Mouse (Mus musculus): ENCODE measurements around the gene Mpzl1. TPM values are rescaled to one million over a fixed set of nuclear protein-coding genes. Genes with fewer than 3 reads are reported as not detected.

Mpzl1 gene
- polyA plus RNA-seq, 1 experiment from 2014 or later: 159 TPM

- no peak overlapping the region for H3K27ac ChIP-seq (replicated peaks; ENCODE audit: low read depth, low read length)
- no peak overlapping the region for H3K4me3 ChIP-seq (replicated peaks; ENCODE audit: low read depth, low read length)
- H3K9ac ChIP-seq (replicated peaks; ENCODE audit: low read length): no peak overlapping the region
- WGBS: 89% methylated on average over 4 of the region's 4 CpGs
- peaks cover 10% of the 10 kb centered on the region for H3K36me3 ChIP-seq (ENCODE audit: control insufficient read depth, insufficient read depth, low read length)
- H3K4me2 ChIP-seq (ENCODE audit: low read length): no peak overlapping the region
- H3K9me3 ChIP-seq (ENCODE audit: control insufficient read depth, low read length): peaks cover 3% of the 10 kb centered on the region; the same call in 1 of the 2 replicates
- peaks cover 27% of the 10 kb centered on the region for H3K4me1 ChIP-seq (ENCODE audit: control insufficient read depth, insufficient read depth, low read length)
- no peaks in the 10 kb centered on the region for H3K27me3 ChIP-seq (ENCODE audit: control insufficient read depth, insufficient read depth, low read length)
- DNase-seq (no peak), ATAC-seq (ENCODE audit: low FRiP score, low TSS enrichment) (no peak)
These were observed 20.4 kb downstream of the Mpzl1 start for GRCm38 (mm10) chr1:165613926-165614325.

DNA sequence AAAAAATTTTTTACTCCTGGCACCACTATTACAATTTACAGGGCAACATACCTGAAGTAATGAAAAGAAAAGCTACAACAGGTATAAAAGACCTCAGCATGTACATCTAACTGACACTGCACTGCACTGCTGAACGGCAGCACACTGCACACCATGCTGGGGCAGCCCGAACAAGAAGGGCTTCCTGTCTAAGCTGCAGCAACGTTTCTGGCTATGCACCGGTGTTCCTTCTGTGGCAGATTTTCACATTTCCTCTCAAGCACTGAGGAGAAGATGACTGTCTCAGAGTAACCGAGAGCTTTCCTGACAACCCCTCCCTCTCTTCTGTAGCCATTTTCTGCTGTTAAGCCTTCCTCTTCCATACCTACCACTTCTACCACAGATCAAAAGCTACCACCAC is 21.6 kb downstream of the Mpzl1 start:
- peaks cover 14% of the 10 kb centered on the region for H3K36me3 ChIP-seq (ENCODE audit: control insufficient read depth, insufficient read depth, low read length)
- peaks cover 3% of the 10 kb centered on the region; the same call in 1 of the 2 replicates for H3K9me3 ChIP-seq (ENCODE audit: control insufficient read depth, low read length)
- H3K4me1 ChIP-seq (ENCODE audit: control insufficient read depth, insufficient read depth, low read length): peaks cover 26% of the 10 kb centered on the region
- no peak overlapping the region for H3K27ac ChIP-seq (replicated peaks; ENCODE audit: low read depth, low read length)
- no peak for ATAC-seq (ENCODE audit: low FRiP score, low TSS enrichment)
- H3K9ac ChIP-seq (replicated peaks; ENCODE audit: low read length): no peak overlapping the region
- H3K27me3 ChIP-seq (ENCODE audit: control insufficient read depth, insufficient read depth, low read length): no peaks in the 10 kb centered on the region
- 86% methylated on average over 5 of the region's 5 CpGs for WGBS
- DNase-seq: no peak
- no peak overlapping the region for H3K4me2 ChIP-seq (ENCODE audit: low read length)
- no peak overlapping the region for H3K4me3 ChIP-seq (replicated peaks; ENCODE audit: low read depth, low read length)

DNA sequence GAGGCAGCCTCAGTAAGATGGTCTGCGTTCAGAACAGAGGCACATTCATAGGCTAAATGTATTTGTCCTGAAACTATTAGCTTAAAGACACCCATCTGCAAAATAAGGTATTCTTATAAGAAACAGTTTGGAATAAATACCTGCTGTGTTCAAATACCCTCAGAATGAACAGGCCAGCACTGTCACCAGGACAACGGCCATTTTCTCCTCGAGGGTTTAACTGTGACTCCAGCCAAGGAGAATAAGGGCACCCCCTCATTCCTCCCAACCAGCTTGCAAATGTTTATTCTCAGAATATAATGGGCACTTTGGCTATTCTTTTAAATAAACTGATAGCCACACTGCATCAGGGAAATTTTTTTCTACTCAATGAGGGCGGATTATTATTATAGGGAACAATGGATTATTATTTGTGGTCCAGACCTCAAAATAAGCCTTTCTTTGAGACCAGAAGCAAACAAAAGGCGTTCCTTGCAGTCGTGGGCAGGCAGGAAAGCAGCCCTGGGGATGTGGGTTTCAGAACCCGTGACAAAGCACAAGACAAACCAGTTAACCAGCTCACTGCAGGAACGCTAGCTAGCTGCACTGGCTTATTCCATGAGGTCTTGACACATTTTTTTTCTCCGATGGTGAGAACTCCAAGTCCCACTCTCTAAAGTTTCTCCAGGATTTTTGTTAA is 23.9 kb downstream of the Mpzl1 start:
- H3K36me3 ChIP-seq (ENCODE audit: control insufficient read depth, insufficient read depth, low read length): peaks cover 20% of the 10 kb centered on the region
- ATAC-seq (ENCODE audit: low FRiP score, low TSS enrichment) (peak; percentile 35; the same call in 1 of the 2 replicates), DNase-seq (peak; percentile 64)
- peaks cover 14% of the 10 kb centered on the region for H3K4me1 ChIP-seq (ENCODE audit: control insufficient read depth, insufficient read depth, low read length)
- peak overlapping the region; percentile 9; the same call in 1 of the 2 replicates for H3K9ac ChIP-seq (replicated peaks; ENCODE audit: low read length)
- H3K27ac ChIP-seq (replicated peaks; ENCODE audit: low read depth, low read length): peak overlapping the region; percentile 55
- 7% methylated on average over 9 of the region's 9 CpGs for WGBS
- no peaks in the 10 kb centered on the region for H3K27me3 ChIP-seq (ENCODE audit: control insufficient read depth, insufficient read depth, low read length)
- H3K4me3 ChIP-seq (replicated peaks; ENCODE audit: low read depth, low read length): no peak overlapping the region
- peaks cover 3% of the 10 kb centered on the region; the same call in 1 of the 2 replicates for H3K9me3 ChIP-seq (ENCODE audit: control insufficient read depth, low read length)
- H3K4me2 ChIP-seq (ENCODE audit: low read length): peak overlapping the region; percentile 9; the same call in 1 of the 2 replicates

DNA sequence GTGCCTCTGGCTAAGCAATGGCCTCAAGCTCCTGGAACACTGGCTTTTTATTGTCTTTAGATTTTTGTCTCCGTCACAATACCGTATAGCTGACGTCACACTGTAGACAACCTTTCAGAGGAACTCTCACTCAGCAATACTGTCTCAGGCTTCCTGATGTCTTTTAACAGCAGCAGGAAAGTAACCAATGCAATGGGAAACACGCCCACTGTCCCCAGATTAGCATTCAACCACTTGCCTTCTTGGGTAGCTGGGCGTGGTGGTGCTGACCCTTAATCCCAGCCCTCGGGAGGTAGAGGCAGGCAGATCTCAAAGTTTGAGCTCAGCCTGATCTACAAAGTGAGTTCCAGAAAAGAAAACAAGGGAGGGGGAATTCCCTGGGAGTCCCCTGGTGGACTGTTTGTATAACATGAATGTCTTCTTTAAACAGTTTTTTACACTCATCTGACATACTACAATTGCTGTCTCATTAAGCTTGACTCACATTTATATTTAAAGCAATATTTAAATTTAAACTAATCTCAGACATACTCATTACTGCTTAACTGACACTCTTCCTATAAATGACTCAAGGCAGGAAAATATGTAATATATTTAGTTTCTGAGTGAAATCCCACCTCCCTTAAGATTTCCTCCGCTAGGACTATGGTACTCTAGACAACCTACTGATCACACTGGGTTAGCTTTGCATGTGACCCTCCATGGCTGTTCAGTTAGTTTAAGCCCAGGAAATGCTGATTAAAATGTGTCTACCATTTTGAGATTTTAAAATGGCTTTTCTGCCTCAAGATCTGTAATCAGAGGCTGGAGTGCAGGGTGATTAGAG is 24.6 kb downstream of the Mpzl1 start:
- Histone ChIP-seq H3K4me2 (ENCODE audit: low read length) (no peak overlapping the region), H3K27ac (replicated peaks; ENCODE audit: low read depth, low read length) (peak overlapping the region; percentile 55), H3K9ac (replicated peaks; ENCODE audit: low read length) (no peak overlapping the region), H3K4me3 (replicated peaks; ENCODE audit: low read depth, low read length) (no peak overlapping the region), H3K4me1 (ENCODE audit: control insufficient read depth, insufficient read depth, low read length) (peaks cover 14% of the 10 kb centered on the region), H3K27me3 (ENCODE audit: control insufficient read depth, insufficient read depth, low read length) (no peaks in the 10 kb centered on the region), H3K36me3 (ENCODE audit: control insufficient read depth, insufficient read depth, low read length) (peaks cover 20% of the 10 kb centered on the region), H3K9me3 (ENCODE audit: control insufficient read depth, low read length) (no peaks in the 10 kb centered on the region)
- WGBS: 43% methylated on average over 7 of the region's 7 CpGs
- peak; percentile 21; the same call in 1 of the 2 replicates for ATAC-seq (ENCODE audit: low FRiP score, low TSS enrichment)
- peak; percentile 37 for DNase-seq

DNA sequence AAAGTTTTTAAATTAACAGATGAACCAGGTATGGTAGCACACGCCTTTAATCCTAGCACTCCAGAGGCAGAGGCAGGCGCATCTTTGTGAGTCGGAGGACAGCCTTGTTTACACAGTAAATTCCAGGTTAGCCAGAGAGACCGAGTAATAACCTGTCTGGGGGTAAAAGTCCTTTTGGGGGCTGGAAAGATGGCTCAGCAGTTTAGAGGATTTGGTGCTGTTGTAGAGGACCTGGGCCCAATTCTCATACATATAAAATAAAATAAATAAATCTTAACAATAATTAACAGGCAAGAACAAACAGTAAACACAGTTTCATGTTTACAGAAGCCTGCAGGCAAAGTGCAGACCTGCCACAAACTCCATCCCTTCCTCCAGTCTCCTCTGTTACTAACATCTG is 25.4 kb downstream of the Mpzl1 start:
- Histone ChIP-seq H3K4me3 (replicated peaks; ENCODE audit: low read depth, low read length) (no peak overlapping the region), H3K9ac (replicated peaks; ENCODE audit: low read length) (no peak overlapping the region), H3K27ac (replicated peaks; ENCODE audit: low read depth, low read length) (no peak overlapping the region), H3K4me1 (ENCODE audit: control insufficient read depth, insufficient read depth, low read length) (peaks cover 14% of the 10 kb centered on the region), H3K4me2 (ENCODE audit: low read length) (no peak overlapping the region), H3K9me3 (ENCODE audit: control insufficient read depth, low read length) (no peaks in the 10 kb centered on the region), H3K36me3 (ENCODE audit: control insufficient read depth, insufficient read depth, low read length) (peaks cover 25% of the 10 kb centered on the region), H3K27me3 (ENCODE audit: control insufficient read depth, insufficient read depth, low read length) (no peaks in the 10 kb centered on the region)
- no peak for DNase-seq
- 90% methylated on average over 4 of the region's 4 CpGs for WGBS
- ATAC-seq (ENCODE audit: low FRiP score, low TSS enrichment): no peak

GRCm38 (mm10) chr1:165605774-165606173 is 28.6 kb downstream of the Mpzl1 start:
- ATAC-seq (ENCODE audit: low FRiP score, low TSS enrichment): no peak
- Histone ChIP-seq H3K4me2 (ENCODE audit: low read length) (no peak overlapping the region), H3K4me3 (replicated peaks; ENCODE audit: low read depth, low read length) (no peak overlapping the region), H3K27ac (replicated peaks; ENCODE audit: low read depth, low read length) (no peak overlapping the region), H3K27me3 (ENCODE audit: control insufficient read depth, insufficient read depth, low read length) (no peaks in the 10 kb centered on the region), H3K9ac (replicated peaks; ENCODE audit: low read length) (no peak overlapping the region), H3K36me3 (ENCODE audit: control insufficient read depth, insufficient read depth, low read length) (peaks cover 41% of the 10 kb centered on the region), H3K4me1 (ENCODE audit: control insufficient read depth, insufficient read depth, low read length) (peaks cover 9% of the 10 kb centered on the region), H3K9me3 (ENCODE audit: control insufficient read depth, low read length) (no peaks in the 10 kb centered on the region)
- DNase-seq: peak; percentile 47
- WGBS: 74% methylated on average over 6 of the region's 6 CpGs

GRCm38 (mm10) chr1:165605108-165605507 is 29.2 kb downstream of the Mpzl1 start:
- Histone ChIP-seq H3K9me3 (ENCODE audit: control insufficient read depth, low read length) (no peaks in the 10 kb centered on the region), H3K27me3 (ENCODE audit: control insufficient read depth, insufficient read depth, low read length) (no peaks in the 10 kb centered on the region), H3K27ac (replicated peaks; ENCODE audit: low read depth, low read length) (no peak overlapping the region), H3K9ac (replicated peaks; ENCODE audit: low read length) (no peak overlapping the region), H3K4me2 (ENCODE audit: low read length) (no peak overlapping the region), H3K4me1 (ENCODE audit: control insufficient read depth, insufficient read depth, low read length) (peaks cover 2% of the 10 kb centered on the region; the same call in 1 of the 2 replicates), H3K4me3 (replicated peaks; ENCODE audit: low read depth, low read length) (no peak overlapping the region), H3K36me3 (ENCODE audit: control insufficient read depth, insufficient read depth, low read length) (peaks cover 41% of the 10 kb centered on the region)
- no peak for DNase-seq
- WGBS: 90% methylated on average over 3 of the region's 3 CpGs
- ATAC-seq (ENCODE audit: low FRiP score, low TSS enrichment): no peak

- ATAC-seq (ENCODE audit: low FRiP score, low TSS enrichment) (no peak), DNase-seq (no peak)
- Histone ChIP-seq H3K27me3 (ENCODE audit: control insufficient read depth, insufficient read depth, low read length) (no peaks in the 10 kb centered on the region), H3K27ac (replicated peaks; ENCODE audit: low read depth, low read length) (no peak overlapping the region), H3K4me1 (ENCODE audit: control insufficient read depth, insufficient read depth, low read length) (no peaks in the 10 kb centered on the region), H3K4me3 (replicated peaks; ENCODE audit: low read depth, low read length) (no peak overlapping the region), H3K9me3 (ENCODE audit: control insufficient read depth, low read length) (no peaks in the 10 kb centered on the region), H3K36me3 (ENCODE audit: control insufficient read depth, insufficient read depth, low read length) (peaks cover 46% of the 10 kb centered on the region), H3K4me2 (ENCODE audit: low read length) (no peak overlapping the region), H3K9ac (replicated peaks; ENCODE audit: low read length) (no peak overlapping the region)
- 93% methylated on average over 8 of the region's 8 CpGs for WGBS
These were observed 30.1 kb downstream of the Mpzl1 start for GRCm38 (mm10) chr1:165604203-165604602.
